Mouse (Mus musculus): ENCODE results near the gene Gm10318.

The Gm10318 gene

GRCm38 (mm10) chr10:77852559-77852958 lies at the start of gene Gm10318:
Gene Gm10318 (plus strand): TSS chr10:77852859.
- no peak for DNase-seq (ENCODE audit: low spot score in 2 of 2)

- no peak for DNase-seq (ENCODE audit: low spot score in 2 of 2)
Measured at GRCm38 (mm10) chr10:77804095-77804494, 48.6 kb upstream of the Gm10318 start.

- no peak for DNase-seq (ENCODE audit: low spot score in 2 of 2)
Measured at GRCm38 (mm10) chr10:77811743-77812142, 40.9 kb upstream of the Gm10318 start, which contains the start of gene Gm9507. Gene Gm9507 (minus strand): TSS chr10:77811843.

GRCm38 (mm10) chr10:77814382-77814781 lies 38.3 kb upstream of the Gm10318 start, which contains the start of gene Gm2696:
Gene Gm2696 (plus strand): TSS chr10:77814682.
- no peak for DNase-seq (ENCODE audit: low spot score in 2 of 2)

GRCm38 (mm10) chr10:77815514-77815913 lies 37.1 kb upstream of the Gm10318 start:
- peak in 1 of 2 experiments; percentile 4 for DNase-seq (ENCODE audit: low spot score in 2 of 2)

GRCm38 (mm10) chr10:77818523-77818922 lies 34.1 kb upstream of the Gm10318 start:
- DNase-seq (ENCODE audit: low spot score in 2 of 2): no peak

GRCm38 (mm10) chr10:77819203-77819602 lies 33.5 kb upstream of the Gm10318 start:
- no peak for DNase-seq (ENCODE audit: low spot score in 2 of 2)

GRCm38 (mm10) chr10:77826951-77827350 lies 25.7 kb upstream of the Gm10318 start, which contains the start of gene Krtap10-4:
Gene Krtap10-4 (minus strand): TSS chr10:77827095.
- DNase-seq (ENCODE audit: low spot score in 2 of 2): no peak

GRCm38 (mm10) chr10:77835647-77836046 lies 17.0 kb upstream of the Gm10318 start, which contains the start of gene Krtap10-10:
Gene Krtap10-10 (plus strand): TSS chr10:77835947.
- no peak for DNase-seq (ENCODE audit: low spot score in 2 of 2)

- DNase-seq (ENCODE audit: low spot score in 2 of 2): no peak
Measured at GRCm38 (mm10) chr10:77839006-77839405, 13.7 kb upstream of the Gm10318 start.

GRCm38 (mm10) chr10:77846503-77846902 lies 6.2 kb upstream of the Gm10318 start, which contains the start of gene Gm36176:
Gene Gm36176 (plus strand): TSS chr10:77846803.
- no peak for DNase-seq (ENCODE audit: low spot score in 2 of 2)

GRCm38 (mm10) chr10:77846961-77847360 lies 5.7 kb upstream of the Gm10318 start:
- DNase-seq (ENCODE audit: low spot score in 2 of 2): no peak

- DNase-seq (ENCODE audit: low spot score in 2 of 2): no peak
Measured at GRCm38 (mm10) chr10:77847538-77847937, 5.1 kb upstream of the Gm10318 start.

GRCm38 (mm10) chr10:77861675-77862074 lies 9.0 kb downstream of the Gm10318 start, which contains the start of gene Gm3285:
Gene Gm3285 (plus strand): TSS chr10:77861975.
- DNase-seq (ENCODE audit: low spot score in 2 of 2): no peak

- DNase-seq (ENCODE audit: low spot score in 2 of 2): peak; percentile 55 to 64
Measured at GRCm38 (mm10) chr10:77864067-77864761, 11.6 kb downstream of the Gm10318 start.

- DNase-seq (ENCODE audit: low spot score in 2 of 2): no peak
Measured at GRCm38 (mm10) chr10:77864762-77865143, 12.1 kb downstream of the Gm10318 start.

- no peak for DNase-seq (ENCODE audit: low spot score in 2 of 2)
Measured at GRCm38 (mm10) chr10:77867546-77867945, 14.9 kb downstream of the Gm10318 start.

- DNase-seq (ENCODE audit: low spot score in 2 of 2): no peak
Measured at GRCm38 (mm10) chr10:77869651-77870050, 17.0 kb downstream of the Gm10318 start.

- no peak for DNase-seq (ENCODE audit: low spot score in 2 of 2)
Measured at GRCm38 (mm10) chr10:77878985-77879384, 26.3 kb downstream of the Gm10318 start.

- peak; percentile 13 to 17 for DNase-seq (ENCODE audit: low spot score in 2 of 2)
Measured at GRCm38 (mm10) chr10:77880305-77880704, 27.6 kb downstream of the Gm10318 start.

GRCm38 (mm10) chr10:77882553-77882952 lies 29.9 kb downstream of the Gm10318 start:
- DNase-seq (ENCODE audit: low spot score in 2 of 2): no peak

- DNase-seq (ENCODE audit: low spot score in 2 of 2): no peak
Measured at GRCm38 (mm10) chr10:77886007-77886747, 33.5 kb downstream of the Gm10318 start.
